Mouse (Mus musculus) bone marrow macrophage, adult 2 months (primary cell): ENCODE data around the gene Emilin2.

ENCODE experiments used
- CTCF ChIP-seq: IDR thresholded peaks from 2 replicates; pipeline ENCODE4 v1.5.1; 2012; ENCODE audit warnings: low read depth, mild to moderate bottlenecking, low read length, moderate library complexity
- POLR2A ChIP-seq: IDR thresholded peaks from 2 replicates; pipeline ENCODE4 v1.6.1; 2012; ENCODE audit warnings: mild to moderate bottlenecking, low read depth, low read length, borderline replicate concordance

GRCm38 (mm10) chr17:71206136-71206893 lies 105.5 kb downstream of the Emilin2 start:
- TF ChIP-seq POLR2A (no peak), CTCF (no peak)
